Mouse (Mus musculus) gastrocnemius, adult 2 months (tissue): ENCODE results near the gene Rufy3. TPM values are rescaled to one million over a fixed set of nuclear protein-coding genes. Genes with fewer than 3 reads are reported as not detected.

Experiments
- DNase-seq: peaks from one replicate; pipeline ENCODE4 v3.0.0; 2022
- H3K27ac ChIP-seq: fragments of 200-600 bp; 2 replicates; pipeline ENCODE4 v1.8.1; 2022; ENCODE audit warnings: mild to moderate bottlenecking
- H3K4me3 ChIP-seq: fragments of 200-600 bp; 2 replicates; pipeline ENCODE4 v1.8.1; 2022; ENCODE audit warnings: mild to moderate bottlenecking, moderate library complexity
- CTCF ChIP-seq: fragments of 200-600 bp; IDR thresholded peaks from 2 replicates; pipeline ENCODE4 v1.8.1; 2022; ENCODE audit warnings: antibody characterized with exemption, mild to moderate bottlenecking, moderate library complexity
- intact Hi-C: fragments of 180-260 bp; cut with DNase I; formaldehyde crosslinking; loops from one replicate; pipeline ENCODE4 v1.15.1; 2025
- total RNA-seq, 2 experiments: library from RNA; stranded (reverse); gene quantifications; 2 replicates each; pipeline ENCODE4 v1.2.3; 2021

The Rufy3 gene
- total RNA-seq, 2 experiments from 2014 or later: 6.3 to 7.4 TPM

DNA sequence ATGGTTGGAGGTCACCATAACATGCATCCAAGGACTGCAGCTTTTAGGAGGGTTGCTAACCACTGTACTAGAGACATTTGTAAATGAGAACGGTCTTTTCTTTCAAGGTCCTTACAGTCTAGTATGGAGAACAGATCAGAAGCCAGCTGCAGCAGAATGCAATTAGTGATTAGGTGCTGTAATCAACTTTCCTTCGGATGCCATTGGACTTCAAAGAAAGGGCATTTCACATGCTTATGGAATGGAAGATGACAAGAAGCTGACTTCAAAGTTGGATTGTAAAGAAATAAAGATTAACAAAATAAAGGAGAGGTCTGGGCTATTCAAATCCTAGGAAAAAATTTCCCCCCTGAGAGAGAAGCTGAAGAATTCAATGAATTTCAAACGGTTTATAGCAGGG, 119.4 kb downstream of the Rufy3 start:
- intact Hi-C loops: no loop called here
- H3K4me3 ChIP-seq: no peak overlapping the region
- no peak overlapping the region for H3K27ac ChIP-seq
- no peak for TF ChIP-seq CTCF
- no peak for DNase-seq

DNA sequence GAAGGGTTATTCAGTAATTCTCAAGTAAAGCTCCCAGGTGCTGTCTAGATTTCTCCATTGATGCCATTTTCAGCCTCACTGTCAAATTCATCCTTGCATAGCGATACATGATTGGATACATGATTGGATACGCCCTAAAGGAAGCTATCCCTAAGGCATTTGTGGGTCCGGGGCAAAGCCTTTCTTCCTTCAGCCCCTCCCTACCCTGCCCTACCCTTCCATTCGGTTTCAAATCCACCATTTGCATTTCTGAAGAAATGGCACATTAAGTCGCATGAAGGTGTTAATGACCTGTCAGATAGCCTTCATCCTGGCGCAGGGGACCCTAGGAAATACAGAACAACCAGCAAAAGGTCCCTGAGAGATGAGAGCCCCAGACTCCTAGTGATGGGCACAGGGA, 120.5 kb downstream of the Rufy3 start:
- Histone ChIP-seq H3K27ac (no peak overlapping the region), H3K4me3 (no peak overlapping the region)
- no peak for DNase-seq
- intact Hi-C loops: no loop called here
- no peak for TF ChIP-seq CTCF

DNA sequence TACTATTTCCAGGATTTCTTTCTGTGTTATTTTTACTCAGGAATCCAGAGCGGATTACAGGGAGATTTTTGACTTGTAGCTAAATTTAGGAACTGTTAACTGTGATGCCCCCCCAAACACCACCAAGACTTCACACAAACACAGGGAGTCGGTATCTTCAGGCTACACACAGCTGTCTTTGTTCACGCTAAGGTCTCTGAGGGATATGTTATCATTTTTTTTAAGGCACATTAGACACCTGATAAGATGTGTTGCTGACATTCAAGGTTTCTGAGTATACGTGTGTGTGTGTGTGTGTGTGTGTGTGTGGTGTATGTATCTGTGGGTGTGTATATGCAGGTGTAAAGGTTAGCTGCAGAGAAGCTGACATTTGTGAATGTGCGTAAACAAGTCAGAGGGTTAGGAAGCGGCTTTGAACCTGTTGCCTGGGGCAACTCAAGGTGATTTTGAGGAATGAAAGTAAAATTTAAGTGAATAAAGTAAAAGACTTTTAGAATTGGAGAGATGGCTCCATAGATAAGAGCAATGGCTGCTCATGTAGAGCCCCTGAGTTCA, 121.0 kb downstream of the Rufy3 start:
- Histone ChIP-seq H3K4me3 (no peak overlapping the region), H3K27ac (no peak overlapping the region)
- intact Hi-C loops: no loop called here
- TF ChIP-seq CTCF: no peak
- DNase-seq: no peak

DNA sequence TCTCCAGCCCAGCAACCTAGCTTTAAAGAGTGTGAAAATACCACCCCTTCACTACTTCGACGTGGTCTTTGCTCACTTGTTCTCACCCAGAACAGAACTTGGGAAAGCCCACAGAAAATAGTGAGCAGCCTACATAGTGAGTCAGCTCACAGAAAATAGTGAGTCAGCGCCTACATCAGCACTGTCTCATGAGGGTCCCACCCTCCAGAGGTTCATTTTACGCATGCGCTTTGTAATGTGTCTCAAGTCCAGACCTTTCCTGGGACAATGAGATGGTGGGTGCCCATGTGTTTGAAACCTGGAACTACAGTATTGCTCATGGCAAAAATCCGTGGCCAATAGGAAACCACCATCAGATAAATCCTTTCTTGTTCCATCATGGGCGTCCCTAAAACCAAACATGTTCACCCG, 123.2 kb downstream of the Rufy3 start:
- no peak for TF ChIP-seq CTCF
- DNase-seq: no peak
- Histone ChIP-seq H3K4me3 (no peak overlapping the region), H3K27ac (no peak overlapping the region)
- intact Hi-C loops: loop anchor here (2.0 kb wide), 1 partner anchor 77 kb away; the partner anchor contains the start of gene Dck

DNA sequence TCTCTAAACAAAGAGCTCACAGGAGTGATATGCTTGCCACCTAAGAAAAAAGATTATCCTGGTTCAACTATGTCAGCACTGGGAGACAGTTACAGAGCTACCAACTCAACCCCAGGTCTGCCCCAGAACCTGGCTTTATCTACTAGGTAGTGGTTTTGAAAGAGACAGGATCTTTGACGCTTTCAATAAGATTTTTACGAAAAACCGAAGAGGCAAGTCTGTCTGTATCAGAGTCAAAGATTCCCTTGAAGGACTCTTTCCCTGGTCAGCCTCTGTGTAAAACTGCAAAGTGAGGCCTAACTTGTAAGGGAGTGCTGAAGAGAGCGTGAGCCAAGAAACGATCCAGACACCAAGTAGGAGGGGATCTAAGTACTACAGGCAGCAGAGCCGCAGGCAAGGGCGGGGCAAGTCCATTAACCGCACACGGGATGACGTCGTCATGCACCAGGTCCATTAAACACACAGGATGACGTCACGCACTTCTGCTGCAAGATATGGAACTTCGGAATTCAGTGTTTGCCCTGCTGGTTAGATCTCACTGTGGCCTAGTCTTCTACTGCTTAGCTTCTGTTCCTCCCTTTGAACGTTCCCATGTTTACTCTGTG, 123.8 kb downstream of the Rufy3 start:
- DNase-seq: no peak
- no peak for TF ChIP-seq CTCF
- Histone ChIP-seq H3K27ac (no peak overlapping the region), H3K4me3 (no peak overlapping the region)
- intact Hi-C loops: loop anchor here (2.0 kb wide), 1 partner anchor 76 kb away; the partner anchor contains the start of gene Dck

DNA sequence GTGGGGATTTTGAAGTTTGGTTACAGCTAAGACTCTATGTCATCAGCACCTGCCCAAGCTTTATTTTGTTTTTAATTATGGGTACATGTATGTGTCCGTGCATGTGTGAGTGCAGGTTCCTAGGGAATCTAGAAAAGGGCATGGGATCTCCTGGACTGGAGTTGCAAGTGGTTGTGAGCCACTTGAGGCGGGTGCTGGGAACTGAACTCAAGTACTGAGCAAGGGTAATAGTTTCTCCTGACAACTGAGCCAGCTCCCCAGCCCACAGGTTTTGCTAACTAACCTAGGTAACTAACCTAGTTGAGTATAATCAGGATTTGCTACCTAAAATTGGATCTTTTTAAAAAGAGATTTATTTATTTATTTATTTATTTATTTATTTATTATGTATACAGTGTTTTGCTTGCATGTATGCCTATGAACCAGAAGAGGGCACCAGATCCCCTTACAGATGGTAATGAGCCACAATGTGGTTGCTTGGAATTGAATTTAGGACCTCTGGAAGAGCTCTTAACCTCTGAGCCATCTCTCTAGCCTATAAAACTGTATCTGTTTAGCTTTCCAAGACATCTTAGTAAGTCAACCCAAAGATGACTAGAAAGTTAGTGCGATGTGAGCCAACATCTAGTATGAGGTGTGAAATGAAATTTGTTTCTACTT, 124.6 kb downstream of the Rufy3 start:
- Histone ChIP-seq H3K27ac (no peak overlapping the region), H3K4me3 (no peak overlapping the region)
- intact Hi-C loops: loop anchor here (2.0 kb wide), 1 partner anchor 75 kb away; the partner anchor contains the start of gene Dck
- peak; percentile 78 for TF ChIP-seq CTCF
- DNase-seq: no peak

DNA sequence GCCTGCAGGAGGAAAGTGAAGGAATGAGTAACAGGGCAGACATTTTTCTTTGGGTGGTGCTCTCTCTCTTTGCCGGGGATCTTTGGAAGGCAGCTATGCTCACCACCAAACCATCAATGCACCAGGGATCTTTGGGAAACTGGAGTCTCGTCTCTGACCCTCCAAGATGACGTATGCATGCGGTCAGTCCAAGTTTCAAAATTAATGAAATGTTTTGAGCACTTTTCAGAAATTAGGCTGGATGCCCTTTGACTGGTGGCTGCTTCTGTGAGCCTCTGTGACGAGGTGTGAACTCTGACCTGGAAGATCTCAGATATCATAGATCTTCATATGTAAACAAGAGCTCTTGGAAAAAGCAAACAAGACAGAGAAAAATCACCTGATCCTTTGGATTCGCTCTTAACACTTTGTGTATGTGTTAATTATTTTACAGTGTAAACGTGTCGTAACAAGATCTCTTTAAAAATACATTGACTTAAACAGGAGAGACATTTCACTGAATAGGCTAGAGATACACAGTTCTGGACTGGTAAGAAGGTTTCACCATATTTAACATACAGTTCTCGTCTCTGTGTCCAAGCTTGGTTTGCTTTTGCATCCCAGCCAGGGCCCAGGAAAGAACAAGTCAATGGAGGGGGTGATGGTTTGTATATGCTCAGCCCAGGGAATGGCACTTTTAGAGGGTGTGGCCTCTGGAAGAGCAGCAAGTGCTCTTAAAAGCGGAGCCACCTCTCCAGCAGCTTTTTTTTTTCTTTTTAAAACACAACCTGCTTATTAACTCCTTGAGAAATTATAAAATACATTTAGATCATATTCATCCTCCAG, 126.1 kb downstream of the Rufy3 start:
- no peak for DNase-seq
- TF ChIP-seq CTCF: no peak
- intact Hi-C loops: loop anchor here (10.0 kb wide), 1 partner anchor 694 kb away; no protein-coding TSS in a partner anchor
- Histone ChIP-seq H3K27ac (no peak overlapping the region), H3K4me3 (no peak overlapping the region)

DNA sequence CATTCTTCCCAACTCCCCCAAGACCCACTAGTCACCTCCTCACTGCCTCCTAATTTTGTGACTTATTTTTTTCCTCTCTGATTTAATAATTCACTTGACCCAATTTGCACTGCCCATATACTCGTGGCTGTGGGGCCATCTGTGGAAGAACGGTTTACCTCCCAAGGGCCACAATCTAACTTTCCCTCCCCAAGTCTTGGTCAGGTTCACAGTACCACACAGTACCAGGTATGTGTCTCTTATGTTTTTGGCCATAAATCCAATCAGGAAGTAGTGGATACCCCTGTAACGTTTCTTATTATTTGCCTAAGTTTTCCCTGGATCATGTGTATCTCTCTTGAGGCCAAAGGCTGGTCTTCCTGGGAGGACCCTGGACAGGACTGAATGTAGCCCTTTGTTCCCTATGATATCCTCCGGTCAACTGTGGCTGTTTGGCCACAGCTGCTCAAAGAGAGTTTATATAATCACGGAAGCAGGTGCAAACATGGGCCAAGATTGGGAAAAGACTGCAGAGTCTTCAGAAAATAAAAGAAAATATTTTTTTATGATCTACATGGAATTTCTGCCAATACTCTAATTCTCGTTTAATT, 126.8 kb downstream of the Rufy3 start:
- intact Hi-C loops: loop anchor here (10.0 kb wide), 1 partner anchor 693 kb away; no protein-coding TSS in a partner anchor

DNA sequence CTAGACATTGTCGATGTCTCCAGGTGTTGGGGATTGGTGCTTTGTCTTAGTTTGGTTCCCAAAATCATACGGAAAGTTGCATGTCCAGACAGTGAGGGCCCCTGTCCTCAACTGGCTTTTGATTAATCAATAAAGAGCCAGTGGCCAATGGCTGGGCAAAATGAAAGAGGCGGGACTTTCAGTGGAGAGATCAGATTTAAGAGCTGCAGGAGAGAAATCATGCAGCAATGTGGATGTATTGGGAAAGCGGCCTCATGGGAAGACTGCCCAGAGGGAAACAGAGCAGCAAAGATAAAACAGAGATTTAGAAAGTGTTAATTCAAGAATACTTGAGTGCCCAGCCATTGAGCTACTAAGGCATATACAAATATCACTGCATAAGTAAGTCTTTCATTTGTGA, 127.7 kb downstream of the Rufy3 start:
- no peak for TF ChIP-seq CTCF
- Histone ChIP-seq H3K27ac (no peak overlapping the region), H3K4me3 (no peak overlapping the region)
- DNase-seq: no peak
- intact Hi-C loops: loop anchor here (10.0 kb wide), 1 partner anchor 692 kb away; no protein-coding TSS in a partner anchor

More for the DNA sequence above, 126.8 kb downstream of the Rufy3 start:
- no peak overlapping the region for H3K27ac ChIP-seq
- no peak for DNase-seq
- TF ChIP-seq CTCF: no peak
- no peak overlapping the region for H3K4me3 ChIP-seq

DNA sequence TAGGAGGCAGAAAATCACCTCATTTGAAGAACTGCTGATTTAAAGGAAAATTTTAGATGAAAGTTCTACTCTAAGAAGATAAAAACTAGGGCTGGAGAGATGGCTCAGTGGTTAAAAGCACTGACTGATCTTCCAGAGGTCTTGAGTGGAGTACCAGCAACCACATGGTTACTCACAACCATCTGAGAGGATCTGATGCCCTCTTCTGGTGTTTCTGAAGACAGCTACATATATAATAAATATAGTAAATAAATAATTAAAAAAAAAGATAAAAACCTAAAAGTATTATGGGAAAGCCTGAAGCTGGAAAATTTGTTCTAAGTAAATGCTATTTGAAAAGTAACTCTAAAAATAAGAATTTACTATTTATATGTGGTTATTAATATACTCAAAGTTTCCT, 128.2 kb downstream of the Rufy3 start:
- no peak; the same call in 1 of the 2 replicates for TF ChIP-seq CTCF
- no peak overlapping the region for H3K4me3 ChIP-seq
- DNase-seq: no peak
- intact Hi-C loops: loop anchor here (10.0 kb wide), 1 partner anchor 692 kb away; no protein-coding TSS in a partner anchor
- H3K27ac ChIP-seq: no peak overlapping the region

DNA sequence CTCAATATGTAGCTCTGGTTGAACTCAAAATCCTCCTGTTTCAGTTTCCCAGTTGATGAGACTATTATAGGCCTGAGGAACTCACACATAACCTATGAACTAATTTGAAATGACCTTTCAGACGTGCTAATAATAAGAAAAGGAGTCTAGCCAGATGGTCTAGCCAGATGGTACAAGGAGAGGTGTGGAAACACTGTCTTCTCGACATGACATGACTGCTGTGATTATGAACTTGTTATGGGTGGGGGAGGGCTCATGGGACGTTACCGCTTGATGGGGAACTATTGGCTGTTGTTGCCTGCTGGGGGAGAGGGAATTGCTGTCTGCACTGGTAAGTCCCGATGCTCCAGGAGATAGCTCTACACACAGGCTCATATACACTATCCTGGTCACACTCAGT, 132.5 kb downstream of the Rufy3 start:
- intact Hi-C loops: loop anchor here (10.0 kb wide), 1 partner anchor 688 kb away; no protein-coding TSS in a partner anchor
- TF ChIP-seq CTCF: no peak
- no peak overlapping the region for H3K4me3 ChIP-seq

More for the DNA sequence above, 132.5 kb downstream of the Rufy3 start:
- DNase-seq: no peak
- H3K27ac ChIP-seq: peak overlapping the region; percentile 35
